Mouse (Mus musculus): Measurements from ENCODE around the gene Gm21094. TPM values are rescaled to one million over a fixed set of nuclear protein-coding genes. Genes with fewer than 3 reads are reported as not detected.
"Not testable (repeated sequence)": the region's sequence is repeated elsewhere in the genome, so short reads cannot be mapped to it uniquely, and the experiment has no call there.

The Gm21094 gene
- not detected in 2 replicates for polyA plus RNA-seq (2015; fragmentation: Nextera tagmentation; extraction: Ambion mirVana)

DNA sequence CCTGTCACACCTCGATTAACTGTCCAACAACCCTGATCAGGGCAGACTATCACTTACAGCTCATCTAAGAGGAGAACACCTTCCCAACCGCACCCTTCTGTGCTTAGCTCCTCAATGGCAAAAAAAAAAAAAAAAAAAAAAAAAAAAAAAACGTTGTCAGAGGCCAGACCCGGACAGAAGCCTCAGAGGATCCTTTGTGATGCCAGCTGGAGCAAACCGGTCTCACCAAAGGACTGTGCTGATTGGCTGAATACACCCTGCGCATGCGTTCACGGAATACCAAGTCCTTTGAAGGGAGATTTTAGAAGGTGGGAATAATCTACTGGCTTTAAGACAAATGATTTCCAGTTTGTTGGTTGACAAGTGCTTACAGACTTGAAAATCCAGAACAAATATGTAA, at the start of gene Gm21094:
Gene Gm21094 (minus strand): TSS at position 101 of the 400 bp plus-strand sequence.
- not testable (repeated sequence) for H3K27me3 ChIP-seq; H3K9ac ChIP-seq; H3K4me1 ChIP-seq; H3K4me3 ChIP-seq; H3K36me3 ChIP-seq; ATAC-seq (ENCODE audit: low FRiP score, low read depth); H3K27ac ChIP-seq; H3K9me3 ChIP-seq; H3K4me2 ChIP-seq (replicated peaks)
- no CpG with 5 or more reads among the region's 8 CpGs for WGBS
